Mouse (Mus musculus): Measurements from ENCODE around the gene Cenpk. TPM values are rescaled to one million over a fixed set of nuclear protein-coding genes. Genes with fewer than 3 reads are reported as not detected.
A peak's percentile ranks its signal among the peaks of the same experiment; 100 is the strongest.

Cenpk gene
- polyA plus RNA-seq, 1 experiment from 2014 or later: 67.9 TPM

DNA sequence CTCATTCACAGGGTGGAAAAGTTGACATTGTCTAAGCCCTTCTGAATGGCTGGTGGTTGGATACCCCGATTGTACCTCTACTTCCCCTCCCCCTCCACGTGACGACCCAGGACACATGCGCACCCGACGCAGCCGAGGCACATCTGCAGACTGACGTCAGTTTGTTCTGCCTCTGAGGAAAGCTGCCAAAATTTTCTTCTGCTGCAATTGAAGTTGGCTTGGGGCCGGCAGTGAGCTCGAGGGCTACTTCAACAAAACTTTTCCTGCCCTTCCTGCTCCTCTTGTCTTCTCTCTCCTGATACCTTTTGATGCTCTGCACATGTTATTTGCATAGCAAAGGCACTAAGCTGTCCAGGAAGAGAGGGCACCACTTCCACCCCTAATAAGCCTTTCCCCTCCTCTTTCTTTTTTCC, 58.5 kb downstream of the Cenpk start:
- 0% methylated on average over 10 of the region's 10 CpGs for WGBS
- no peaks in the 10 kb centered on the region for H3K36me3 ChIP-seq
- H3K27me3 ChIP-seq (ENCODE audit: insufficient read depth, poor library complexity, severe bottlenecking): no peaks in the 10 kb centered on the region
- DNase-seq (ENCODE audit: low spot score): peak; percentile 95
- peak overlapping the region; percentile 88 for H3K27ac ChIP-seq
- H3K9me3 ChIP-seq: no peaks in the 10 kb centered on the region
- 0 out of 2 replicates have a peak, but pooled peaks cover 6% of the 10 kb centered on the region for H3K4me1 ChIP-seq
- peak overlapping the region; percentile 67 for H3K4me3 ChIP-seq

- WGBS: under 1% methylated on average over 23 of the region's 23 CpGs
- H3K9me3 ChIP-seq: no peaks in the 10 kb centered on the region
- no peak for DNase-seq (ENCODE audit: low spot score)
- 0 out of 2 replicates have a peak, but pooled peaks cover 6% of the 10 kb centered on the region for H3K4me1 ChIP-seq
- peak within 1 kb of the TSS; percentile 67 for H3K4me3 ChIP-seq
- H3K36me3 ChIP-seq: no peaks in the 10 kb centered on the region
- peak within 1 kb of the TSS; percentile 88 for H3K27ac ChIP-seq
- no peaks in the 10 kb centered on the region for H3K27me3 ChIP-seq (ENCODE audit: insufficient read depth, poor library complexity, severe bottlenecking)
These were observed 59.2 kb downstream of the Cenpk start, which contains the start of gene Adamts6 for GRCm38 (mm10) chr13:104287366-104288225. Adamts6 (plus strand) TSS chr13:104287835.

DNA sequence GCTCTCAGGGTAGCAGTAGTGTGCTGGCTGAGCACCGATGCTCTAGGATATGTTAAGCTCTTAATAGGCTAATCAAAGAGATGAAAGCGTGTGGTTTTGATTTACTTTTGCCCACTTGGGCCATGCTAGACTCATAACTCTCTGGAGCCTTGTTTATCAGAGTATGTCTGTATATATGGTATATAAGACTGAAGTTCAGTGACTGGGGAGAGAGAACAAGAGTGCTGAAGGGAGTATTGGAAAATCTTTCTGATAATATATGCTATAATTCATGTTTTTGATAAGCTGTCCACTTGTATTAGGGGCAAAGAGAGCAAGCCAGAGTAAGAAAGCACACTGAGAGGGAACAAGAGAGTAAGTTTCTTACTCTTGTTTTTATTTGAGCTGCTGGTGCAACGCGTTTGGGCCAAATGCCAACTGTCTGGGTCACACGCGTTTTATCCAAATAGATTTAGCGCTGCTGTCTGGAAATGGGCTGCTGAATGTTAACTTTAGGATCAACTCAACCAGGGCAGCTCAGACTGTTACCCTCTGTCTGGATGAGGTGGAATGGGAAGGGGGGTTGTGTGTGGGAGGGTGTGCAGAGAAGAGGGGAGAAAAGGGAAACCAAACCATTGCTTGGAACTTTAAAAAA, 59.9 kb downstream of the Cenpk start:
- peak; percentile 76 for DNase-seq (ENCODE audit: low spot score)
- peak overlapping the region; percentile 67 for H3K4me3 ChIP-seq
- WGBS: under 1% methylated on average over 7 of the region's 7 CpGs
- no peaks in the 10 kb centered on the region for H3K9me3 ChIP-seq
- H3K4me1 ChIP-seq: 0 out of 2 replicates have a peak, but pooled peaks cover 6% of the 10 kb centered on the region
- H3K27me3 ChIP-seq (ENCODE audit: insufficient read depth, poor library complexity, severe bottlenecking): no peaks in the 10 kb centered on the region
- H3K27ac ChIP-seq: peak overlapping the region; percentile 88
- H3K36me3 ChIP-seq: no peaks in the 10 kb centered on the region

GRCm38 (mm10) chr13:104289176-104289575, 60.8 kb downstream of the Cenpk start:
- Histone ChIP-seq H3K9me3 (no peaks in the 10 kb centered on the region), H3K27ac (no peak overlapping the region), H3K4me1 (0 out of 2 replicates have a peak, but pooled peaks cover 6% of the 10 kb centered on the region), H3K36me3 (no peaks in the 10 kb centered on the region), H3K27me3 (ENCODE audit: insufficient read depth, poor library complexity, severe bottlenecking) (no peaks in the 10 kb centered on the region), H3K4me3 (peak overlapping the region; percentile 67)
- DNase-seq (ENCODE audit: low spot score): no peak

- no peaks in the 10 kb centered on the region for H3K9me3 ChIP-seq
- WGBS: 85% methylated on average over 1 of the region's 1 CpGs
These were observed 67.1 kb downstream of the Cenpk start for GRCm38 (mm10) chr13:104295472-104295871.

More at GRCm38 (mm10) chr13:104295472-104295871, 67.1 kb downstream of the Cenpk start:
- H3K27me3 ChIP-seq (ENCODE audit: insufficient read depth, poor library complexity, severe bottlenecking): no peaks in the 10 kb centered on the region
- H3K4me1 ChIP-seq: no peaks in the 10 kb centered on the region
- H3K4me3 ChIP-seq: no peak overlapping the region
- no peak overlapping the region for H3K27ac ChIP-seq
- H3K36me3 ChIP-seq: peaks cover 22% of the 10 kb centered on the region
- no peak for DNase-seq (ENCODE audit: low spot score)

Other genes starting within 250 kb of the Cenpk start
- gene Nln, start 119.0 kb upstream of the Cenpk start, polyA plus RNA-seq (2016; fragmentation: Nextera tagmentation; extraction: Ambion mirVana): 22.2 and 27.2 TPM in 2 replicates
- 3.1 and 4.1 TPM in 2 replicates for gene Sgtb, start 118.9 kb upstream of the Cenpk start, polyA plus RNA-seq (2016; fragmentation: Nextera tagmentation; extraction: Ambion mirVana)
- gene Trappc13, start 50.1 kb upstream of the Cenpk start, polyA plus RNA-seq (2016; fragmentation: Nextera tagmentation; extraction: Ambion mirVana): 60.6 and 64.6 TPM in 2 replicates
- gene Trim23, start 49.8 kb upstream of the Cenpk start, polyA plus RNA-seq (2016; fragmentation: Nextera tagmentation; extraction: Ambion mirVana): 14.9 and 16.5 TPM in 2 replicates
- 10.6 and 11.3 TPM in 2 replicates for gene Ppwd1, start 232 bp downstream of the Cenpk start, polyA plus RNA-seq (2016; fragmentation: Nextera tagmentation; extraction: Ambion mirVana)
- gene Adamts6, start 59.2 kb downstream of the Cenpk start, polyA plus RNA-seq (2016; fragmentation: Nextera tagmentation; extraction: Ambion mirVana): 3.1 and 4.4 TPM in 2 replicates

Data from heart, embryonic 10.5 days (tissue).